Mouse (Mus musculus) adrenal gland, postnatal 36 days (tissue): ENCODE measurements at regions not wholly inside any gene's neighbourhood (a gene's known extent, or its start where the extent isn't known, plus 50 kb on each side); places are given as distances from the start of the nearest gene placed in this dataset.
A peak's percentile ranks its signal among the peaks of the same experiment; 100 is the strongest.

Source experiments
- DNase-seq, 2 experiments: peaks; one replicate each; pipeline ENCODE4 v3.0.0; 2021; ENCODE audit warnings: mixed read lengths in 1 of 2

- no peak for DNase-seq
Measured at GRCm38 (mm10) chr13:39351606-39352005, 390.9 kb upstream of the Slc35b3 start.

- no peak for DNase-seq
Measured at GRCm38 (mm10) chr13:39350668-39351067, 390.0 kb upstream of the Slc35b3 start.

- no peak for DNase-seq
Measured at GRCm38 (mm10) chr13:39347761-39348160, 387.1 kb upstream of the Slc35b3 start.

- no peak for DNase-seq
Measured at GRCm38 (mm10) chr13:39334874-39335273, 374.2 kb upstream of the Slc35b3 start.

GRCm38 (mm10) chr13:39329794-39330193, 369.1 kb upstream of the Slc35b3 start:
- no peak for DNase-seq

- no peak for DNase-seq
Measured at GRCm38 (mm10) chr13:39326176-39326575, 365.5 kb upstream of the Slc35b3 start.

- DNase-seq: no peak
Measured at GRCm38 (mm10) chr13:39321111-39321510, 360.4 kb upstream of the Slc35b3 start.

- no peak for DNase-seq
Measured at GRCm38 (mm10) chr13:39309758-39310157, 349.1 kb upstream of the Slc35b3 start.

GRCm38 (mm10) chr13:39307845-39308244, 347.2 kb upstream of the Slc35b3 start:
- peak in 1 of 2 experiments; percentile 2 for DNase-seq

GRCm38 (mm10) chr13:39306851-39307250, 346.2 kb upstream of the Slc35b3 start:
- no peak for DNase-seq

- DNase-seq: no peak
Measured at GRCm38 (mm10) chr13:39297129-39297528, 336.5 kb upstream of the Slc35b3 start.

- no peak for DNase-seq
Measured at GRCm38 (mm10) chr13:39290216-39290960, 329.7 kb upstream of the Slc35b3 start.

GRCm38 (mm10) chr13:39282272-39282671, 321.6 kb upstream of the Slc35b3 start:
- DNase-seq: no peak

GRCm38 (mm10) chr13:39278101-39278500, 317.4 kb upstream of the Slc35b3 start:
- DNase-seq: no peak

GRCm38 (mm10) chr13:39266024-39266423, 305.3 kb upstream of the Slc35b3 start:
- no peak for DNase-seq

- no peak for DNase-seq
Measured at GRCm38 (mm10) chr13:39256708-39257107, 296.0 kb upstream of the Slc35b3 start.

GRCm38 (mm10) chr13:39255338-39255737, 294.7 kb upstream of the Slc35b3 start:
- no peak for DNase-seq

- DNase-seq: peak; percentile 22 to 25
Measured at GRCm38 (mm10) chr13:39252591-39252990, 291.9 kb upstream of the Slc35b3 start.

- DNase-seq: no peak
Measured at GRCm38 (mm10) chr13:39250096-39250495, 289.4 kb upstream of the Slc35b3 start.

- DNase-seq: no peak
Measured at GRCm38 (mm10) chr13:39226829-39227228, 266.2 kb upstream of the Slc35b3 start.

GRCm38 (mm10) chr13:39225651-39226050, 265.0 kb upstream of the Slc35b3 start:
- DNase-seq: no peak

- no peak for DNase-seq
Measured at GRCm38 (mm10) chr13:39211076-39211475, 250.4 kb upstream of the Slc35b3 start.

- DNase-seq: peak in 1 of 2 experiments; percentile 4
Measured at GRCm38 (mm10) chr13:39183715-39184179, 223.1 kb upstream of the Slc35b3 start.

GRCm38 (mm10) chr13:39161980-39162379, 201.3 kb upstream of the Slc35b3 start:
- no peak for DNase-seq
